Mouse (Mus musculus) hindbrain, postnatal 0 days (tissue): Measurements from ENCODE around the gene Prss30. TPM values are rescaled to one million over a fixed set of nuclear protein-coding genes. Genes with fewer than 3 reads are reported as not detected.
A peak's percentile ranks its signal among the peaks of the same experiment; 100 is the strongest.

Experiments
- ATAC-seq: fragments of 200-750 bp; cut with Nextera tagmentation; 2 replicates; pipeline ENCODE4 v1.8.0; 2017; ENCODE audit warnings: mild to moderate bottlenecking, moderate TSS enrichment, moderate library complexity
- DNase-seq: peaks from one replicate; pipeline ENCODE4 v3.0.0-alpha.2; 2015; ENCODE audit warnings: low spot score
- H3K27ac ChIP-seq: fragments of 300-500 bp; sonication (generic); 2 replicates; pipeline ENCODE4 v1.5.1; 2014; ENCODE audit warnings: mild to moderate bottlenecking
- H3K27me3 ChIP-seq: fragments of 300-500 bp; sonication (generic); 2 replicates; pipeline ENCODE4 v1.6.1; 2014; ENCODE audit warnings: low read length, mixed read lengths; ENCODE audit not compliant: insufficient read depth
- H3K36me3 ChIP-seq: fragments of 300-500 bp; sonication (generic); 2 replicates; pipeline ENCODE4 v1.6.1; 2014; ENCODE audit warnings: low read length, mixed read lengths; ENCODE audit not compliant: insufficient read depth
- H3K4me1 ChIP-seq: fragments of 300-500 bp; sonication (generic); 2 replicates; pipeline ENCODE4 v1.6.1; 2014; ENCODE audit warnings: antibody characterized with exemption, low read length, mixed read lengths; ENCODE audit not compliant: insufficient read depth
- H3K4me2 ChIP-seq: fragments of 300-500 bp; sonication (generic); 2 replicates; pipeline ENCODE4 v1.6.1; 2014; ENCODE audit warnings: low read depth, mild to moderate bottlenecking, low read length, moderate library complexity, mixed read lengths
- H3K4me3 ChIP-seq: fragments of 300-500 bp; sonication (generic); 2 replicates; pipeline ENCODE4 v1.5.1; 2014; ENCODE audit warnings: low read length
- H3K9ac ChIP-seq: fragments of 300-500 bp; sonication (generic); replicated peaks from 2 replicates; pipeline ENCODE4 v1.6.1; 2014; ENCODE audit warnings: mild to moderate bottlenecking, low read length, moderate library complexity, mixed read lengths
- H3K9me3 ChIP-seq: fragments of 300-500 bp; sonication (generic); 2 replicates; pipeline ENCODE4 v1.6.1; 2016; ENCODE audit warnings: low read length, mixed read lengths
- CTCF ChIP-seq: IDR thresholded peaks from 2 replicates; pipeline ENCODE4 v1.5.1; 2016; ENCODE audit warnings: antibody characterized with exemption, control low read depth, low read depth
- WGBS: fragments of 180-500 bp; shearing (Covaris S2); extraction: QIAGEN DNeasy Blood & Tissue Kit; methylation state at CpG from one replicate; pipeline ENCODE4 v1.1.7; 2014; 5-methylcytosine and 5-hydroxymethylcytosine counted together
- polyA plus RNA-seq: library from polyadenylated mRNA; unstranded; fragments of >200 nt; fragmentation: Nextera tagmentation; extraction: Ambion mirVana; gene quantifications from 2 replicates; pipeline ENCODE4 v1.2.1, GENCODE M21; 2015
- total RNA-seq: library from RNA; depleted of rRNA; stranded (reverse); fragments of >200 nt; gene quantifications from 2 replicates; pipeline ENCODE4 v1.2.3, GENCODE M21; 2014

Gene Prss30
- total and polyA plus RNA-seq, 2 experiments from 2014 or later = not detected

DNA sequence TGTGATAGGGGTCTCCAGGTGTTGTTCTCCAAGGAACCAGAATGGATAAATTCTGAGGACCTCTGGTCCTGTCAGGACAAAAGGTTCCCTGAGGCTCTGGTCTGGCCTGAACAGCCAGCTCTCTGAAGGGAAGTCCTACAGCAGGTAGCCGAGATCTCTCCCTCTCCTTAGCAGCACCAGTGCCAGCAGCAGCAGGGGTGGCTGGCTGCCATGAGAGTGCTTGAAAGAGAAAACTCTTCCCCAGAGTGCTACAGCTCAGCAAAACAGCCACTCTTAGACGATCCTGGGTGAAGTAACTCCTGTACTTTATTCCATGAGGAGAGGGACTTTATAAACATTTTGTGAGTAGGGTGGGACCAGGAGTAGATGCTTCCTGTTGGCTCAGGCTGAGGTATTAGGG is 9.4 kb upstream of the Prss30 start:
- 39% methylated on average over 2 of the region's 2 CpGs for WGBS
- no peak for TF ChIP-seq CTCF
- Histone ChIP-seq H3K36me3 (no peaks in the 10 kb centered on the region), H3K4me2 (no peak overlapping the region), H3K27me3 (no peaks in the 10 kb centered on the region), H3K4me1 (no peaks in the 10 kb centered on the region), H3K27ac (no peak overlapping the region), H3K9ac (no peak overlapping the region), H3K9me3 (no peaks in the 10 kb centered on the region), H3K4me3 (no peak overlapping the region)
- DNase-seq (no peak), ATAC-seq (no peak)

DNA sequence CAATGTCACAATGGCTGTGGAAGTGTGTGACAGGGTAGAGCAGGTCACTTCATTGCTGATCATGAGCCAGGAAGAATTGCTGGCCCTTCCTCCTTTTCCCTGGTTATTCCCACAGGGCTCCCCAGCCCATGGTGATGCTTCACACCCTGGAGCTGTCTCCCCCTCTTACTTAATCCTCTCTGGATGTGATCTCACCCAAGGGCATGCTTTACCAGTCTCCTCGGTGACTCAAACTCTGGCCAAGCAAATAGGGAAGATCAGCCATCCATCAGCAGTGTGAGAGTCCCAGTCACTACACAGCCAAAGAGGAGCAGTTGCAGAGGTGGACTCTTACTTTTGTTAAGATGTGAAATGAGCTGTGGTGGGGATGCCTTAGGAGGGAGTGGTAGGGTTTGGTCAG is 4.6 kb upstream of the Prss30 start:
- no peak overlapping the region for H3K27ac ChIP-seq
- H3K4me3 ChIP-seq = no peak overlapping the region
- ATAC-seq = no peak
- H3K4me2 ChIP-seq = no peak overlapping the region
- H3K27me3 ChIP-seq = no peaks in the 10 kb centered on the region
- no peak for TF ChIP-seq CTCF
- no peaks in the 10 kb centered on the region for H3K9me3 ChIP-seq
- no peak overlapping the region for H3K9ac ChIP-seq
- 76% methylated on average over 1 of the region's 1 CpGs for WGBS
- no peaks in the 10 kb centered on the region for H3K36me3 ChIP-seq
- no peak for DNase-seq
- H3K4me1 ChIP-seq = no peaks in the 10 kb centered on the region

DNA sequence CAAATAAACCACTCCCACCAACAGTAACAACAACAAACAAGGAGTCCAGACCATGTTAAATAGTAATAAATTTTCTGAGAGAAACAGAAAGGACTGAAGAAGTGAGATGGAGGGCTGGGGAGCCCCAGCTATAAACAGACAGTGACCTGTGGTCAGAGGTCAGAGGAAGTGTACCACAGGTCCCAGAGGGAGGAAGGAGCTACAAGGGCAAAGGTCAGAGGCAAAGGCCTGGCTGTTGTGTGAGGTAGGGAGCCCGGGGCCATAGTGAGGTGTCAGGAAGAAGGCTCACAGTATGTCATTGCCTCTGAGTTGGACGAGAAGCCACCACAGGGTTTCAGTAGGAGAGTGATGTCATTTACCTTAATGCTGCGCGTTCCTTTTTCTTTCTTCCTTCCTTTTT is 2.5 kb upstream of the Prss30 start:
- ATAC-seq (no peak), DNase-seq (no peak)
- 64% methylated on average over 4 of the region's 4 CpGs for WGBS
- Histone ChIP-seq H3K9ac (no peak overlapping the region), H3K4me2 (no peak overlapping the region), H3K27ac (no peak overlapping the region), H3K9me3 (no peaks in the 10 kb centered on the region), H3K4me3 (no peak overlapping the region), H3K36me3 (no peaks in the 10 kb centered on the region), H3K27me3 (no peaks in the 10 kb centered on the region), H3K4me1 (no peaks in the 10 kb centered on the region)
- TF ChIP-seq CTCF = no peak

GRCm38 (mm10) chr17:23979471-23979870 is 895 bp downstream of the Prss30 start:
- 80% methylated on average over 3 of the region's 3 CpGs for WGBS
- ATAC-seq (no peak), DNase-seq (no peak)
- no peaks in the 10 kb centered on the region for H3K4me1 ChIP-seq
- H3K4me3 ChIP-seq = no peak overlapping the region
- no peak overlapping the region for H3K4me2 ChIP-seq
- no peaks in the 10 kb centered on the region for H3K9me3 ChIP-seq
- no peaks in the 10 kb centered on the region for H3K36me3 ChIP-seq
- no peaks in the 10 kb centered on the region for H3K27me3 ChIP-seq
- no peak overlapping the region for H3K27ac ChIP-seq
- no peak for TF ChIP-seq CTCF
- no peak overlapping the region for H3K9ac ChIP-seq

- no peak for TF ChIP-seq CTCF
- Histone ChIP-seq H3K27ac (no peak overlapping the region), H3K9ac (no peak overlapping the region), H3K36me3 (no peaks in the 10 kb centered on the region), H3K4me1 (no peaks in the 10 kb centered on the region), H3K4me2 (no peak overlapping the region), H3K4me3 (no peak overlapping the region), H3K27me3 (no peaks in the 10 kb centered on the region), H3K9me3 (no peaks in the 10 kb centered on the region)
- WGBS = 80% methylated on average over 4 of the region's 4 CpGs
- DNase-seq = no peak
- no peak for ATAC-seq
These were observed 3.7 kb downstream of the Prss30 start for GRCm38 (mm10) chr17:23976665-23977064.

DNA sequence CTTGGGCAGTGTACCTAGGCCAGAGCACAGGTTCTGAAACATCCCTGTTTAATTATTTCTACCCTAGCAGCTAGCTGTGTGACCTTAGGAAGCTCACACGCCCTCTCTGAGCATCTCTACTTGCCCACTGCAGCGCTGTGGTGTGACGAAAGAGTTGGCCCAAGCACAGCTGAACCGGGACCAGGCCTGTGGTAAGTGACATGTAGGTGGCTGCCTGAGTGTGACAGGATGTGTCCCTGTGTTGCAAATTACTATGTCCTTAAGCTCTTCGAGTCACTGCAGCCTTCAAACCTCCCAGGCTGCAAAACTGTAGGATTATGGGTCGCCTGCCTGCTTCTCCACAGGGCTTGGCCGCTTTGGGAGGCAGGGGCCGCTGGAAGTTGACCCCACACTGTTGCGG is 9.1 kb downstream of the Prss30 start:
- Histone ChIP-seq H3K4me2 (no peak overlapping the region), H3K9me3 (no peaks in the 10 kb centered on the region), H3K4me1 (no peaks in the 10 kb centered on the region), H3K36me3 (no peaks in the 10 kb centered on the region), H3K27me3 (no peaks in the 10 kb centered on the region), H3K9ac (no peak overlapping the region), H3K4me3 (no peak overlapping the region), H3K27ac (no peak overlapping the region)
- no peak for DNase-seq
- no peak for ATAC-seq
- no peak for TF ChIP-seq CTCF
- WGBS = 83% methylated on average over 9 of the region's 9 CpGs

DNA sequence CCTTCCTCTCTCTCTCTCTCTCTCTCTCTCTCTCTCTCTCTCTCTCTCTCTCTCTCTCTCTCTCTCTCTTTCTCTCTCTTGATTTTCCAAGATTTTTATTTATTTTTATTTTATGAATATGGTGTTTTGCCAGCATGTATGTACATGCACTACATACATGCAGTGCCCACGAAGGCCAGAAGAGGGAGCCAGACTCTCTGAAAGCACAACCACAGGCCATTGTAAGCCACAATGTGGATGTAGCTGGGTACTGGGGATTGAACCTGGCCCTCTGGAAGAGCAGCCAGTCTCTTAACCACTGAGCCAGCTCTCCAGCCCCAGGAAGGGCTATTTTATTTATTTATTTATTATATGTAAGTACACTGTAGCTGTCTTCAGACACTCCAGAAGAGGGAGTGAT is 11.1 kb downstream of the Prss30 start:
- Histone ChIP-seq H3K36me3 (no peaks in the 10 kb centered on the region), H3K4me3 (no peak overlapping the region), H3K9me3 (no peaks in the 10 kb centered on the region), H3K27me3 (no peaks in the 10 kb centered on the region), H3K9ac (no peak overlapping the region), H3K4me2 (no peak overlapping the region), H3K4me1 (no peaks in the 10 kb centered on the region), H3K27ac (no peak overlapping the region)
- DNase-seq = peak; percentile 81
- peak; percentile 83 for TF ChIP-seq CTCF
- no peak for ATAC-seq
- 0% methylated on average over 1 of the region's 1 CpGs for WGBS
